Mouse (Mus musculus) layer of hippocampus, adult 9-10 months (tissue): ENCODE results near the gene C2cd3.

Experiments
- DNase-seq: peaks from one replicate; pipeline ENCODE4 v3.0.0; 2022; ENCODE audit warnings: low spot score

C2cd3 gene

GRCm38 (mm10) chr7:100497982-100498381 is 125.9 kb downstream of the C2cd3 start:
- DNase-seq, result no peak

- no peak for DNase-seq
Observed at GRCm38 (mm10) chr7:100499465-100499864, 127.4 kb downstream of the C2cd3 start.

GRCm38 (mm10) chr7:100500276-100500977 is 128.4 kb downstream of the C2cd3 start:
- no peak for DNase-seq

- DNase-seq, result no peak
Observed at GRCm38 (mm10) chr7:100501027-100501843, 129.2 kb downstream of the C2cd3 start.

- DNase-seq, result no peak
Observed at GRCm38 (mm10) chr7:100501844-100502373, 129.9 kb downstream of the C2cd3 start.

- no peak for DNase-seq
Observed at GRCm38 (mm10) chr7:100502374-100502922, 130.4 kb downstream of the C2cd3 start.

GRCm38 (mm10) chr7:100503076-100503475 is 131.0 kb downstream of the C2cd3 start:
- DNase-seq, result no peak

- no peak for DNase-seq
Observed at GRCm38 (mm10) chr7:100504740-100505487, 132.9 kb downstream of the C2cd3 start.

GRCm38 (mm10) chr7:100506494-100506893 is 134.5 kb downstream of the C2cd3 start:
- no peak for DNase-seq

GRCm38 (mm10) chr7:100508670-100509069 is 136.6 kb downstream of the C2cd3 start:
- no peak for DNase-seq

- DNase-seq, result no peak
Observed at GRCm38 (mm10) chr7:100511602-100512001, 139.6 kb downstream of the C2cd3 start.

GRCm38 (mm10) chr7:100514573-100514972 is 142.5 kb downstream of the C2cd3 start, which contains the start of gene Dnajb13:
Gene Dnajb13, minus strand, starts transcription at chr7:100514960.
- DNase-seq, result no peak
